Comparison of ENCODE assay signal across 8 mouse cellular contexts in the genomic region with DNA sequence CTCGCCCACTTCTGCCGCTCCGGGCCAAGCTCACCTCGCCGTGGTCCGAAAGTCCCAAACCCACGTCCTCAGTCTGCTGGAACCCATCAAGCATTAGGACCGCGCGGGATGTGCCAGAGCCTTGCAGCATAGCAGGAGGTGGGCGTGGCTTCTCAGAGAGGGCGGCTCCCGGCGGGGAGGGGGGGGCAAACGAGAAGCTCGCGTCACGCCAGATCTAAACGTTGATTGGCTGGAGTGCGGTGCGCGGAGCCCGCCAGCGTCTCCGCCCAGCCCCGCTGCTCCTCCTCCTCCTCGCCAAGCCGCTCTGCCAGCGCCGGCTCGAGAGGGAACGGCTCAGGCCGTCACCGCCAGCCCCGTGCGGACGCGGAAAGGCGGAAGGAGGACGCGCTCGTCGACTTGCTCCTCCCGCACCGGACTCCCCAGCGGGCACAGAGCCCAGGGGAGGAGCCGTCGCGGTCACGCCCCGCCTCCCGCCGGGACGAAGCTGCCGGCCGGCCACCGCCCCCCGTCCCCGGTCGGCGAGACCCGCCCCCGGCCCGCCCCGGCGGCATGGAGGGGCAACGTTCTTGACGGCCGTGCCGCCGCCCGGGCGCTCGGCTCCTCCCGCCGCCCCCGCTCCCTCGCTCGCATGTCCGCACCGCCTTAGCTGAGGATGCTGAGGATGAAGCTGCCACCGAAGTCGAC. TPM values are rescaled to one million over a fixed set of nuclear protein-coding genes. Genes with fewer than 3 reads are reported as not detected.
DNase-seq lines count a peak whose midpoint lies in the region; ATAC-seq and TF ChIP-seq lines count a peak whose summit lies in the region.

Gene Zcchc2 (plus strand): TSS at position 269 of the 684 bp plus-strand sequence.

- H3K4me1 ChIP-seq in hindbrain, embryonic 10.5 days (replicated peaks) = peaks cover 40% of the 10 kb centered on the region
- H3K4me1 ChIP-seq in lung, postnatal 0 days (ENCODE audit: insufficient read depth, low read depth, low read length) = peaks cover 14% of the 10 kb centered on the region; the same call in 1 of the 2 replicates

- no peak for TF ChIP-seq CTCF in lung, postnatal 0 days (IDR thresholded peaks at IDR 0.05)

- H3K4me2 ChIP-seq in lung, postnatal 0 days (replicated peaks; ENCODE audit: low read depth, low read length) = peak within 1 kb of the TSS; percentile 97

- peaks cover 15% of the 10 kb centered on the region for H3K27me3 ChIP-seq in hindbrain, embryonic 10.5 days (ENCODE audit: insufficient read depth, poor library complexity, severe bottlenecking)
- no peaks in the 10 kb centered on the region for H3K27me3 ChIP-seq in lung, postnatal 0 days (replicated peaks; ENCODE audit: insufficient read depth, low read length)

- peak within 1 kb of the TSS; percentile 92 for H3K27ac ChIP-seq in hindbrain, embryonic 10.5 days
- H3K27ac ChIP-seq in lung, postnatal 0 days (ENCODE audit: low read length) = peak within 1 kb of the TSS; percentile 94

- peak; percentile 84 for ATAC-seq in frontal cortex, adult (ENCODE audit: low TSS enrichment)
- peak; percentile 95 for ATAC-seq in lung, postnatal 0 days

- DNase-seq in MN1 (ENCODE audit: low spot score) = peak; percentile 99
- peak; percentile 99 for DNase-seq in cerebellum, adult 9-10 months
- peak; percentile 98 for DNase-seq in hindbrain, embryonic 10.5 days (ENCODE audit: low spot score)
- DNase-seq in layer of hippocampus, adult 9-11 months = peak; percentile 99
- DNase-seq in lung, postnatal 0 days (ENCODE audit: low spot score) = peak; percentile 99
- peak; percentile 97 for DNase-seq in ovary, postnatal 14 days (ENCODE audit: low spot score)
- peak; percentile 100 for DNase-seq in thymus, postnatal 14 days

- H3K36me3 ChIP-seq in hindbrain, embryonic 10.5 days = no peaks in the 10 kb centered on the region
- H3K36me3 ChIP-seq in lung, postnatal 0 days (ENCODE audit: insufficient read depth, low read length) = no peaks in the 10 kb centered on the region

- H3K4me3 ChIP-seq in hindbrain, embryonic 10.5 days = peak within 1 kb of the TSS; percentile 89
- peak within 1 kb of the TSS; percentile 82 for H3K4me3 ChIP-seq in lung, postnatal 0 days (ENCODE audit: low read depth, low read length)

- peak within 1 kb of the TSS; percentile 71 for H3K9ac ChIP-seq in lung, postnatal 0 days (replicated peaks; ENCODE audit: low read depth)

- no peaks in the 10 kb centered on the region for H3K9me3 ChIP-seq in hindbrain, embryonic 10.5 days
- H3K9me3 ChIP-seq in lung, postnatal 0 days (ENCODE audit: low read length) = no peaks in the 10 kb centered on the region

- under 1% methylated on average over 73 of the region's 83 CpGs for WGBS in hindbrain, embryonic 10.5 days
- WGBS in lung, postnatal 0 days = 0% methylated on average over 25 of the region's 83 CpGs

- no peak for TF ChIP-seq EP300 in lung, postnatal 0 days (IDR thresholded peaks at IDR 0.05)

RNA-seq across cellular contexts. Expression of gene Zcchc2, which starts in this region (rescaled TPM):
- 1.4 and 1.9 TPM in 2 replicates for polyA plus RNA-seq in hindbrain, embryonic 10.5 days (2016; fragmentation: Nextera tagmentation; extraction: Ambion mirVana)
- polyA plus RNA-seq in lung, postnatal 0 days (2015; fragmentation: Nextera tagmentation; extraction: Ambion mirVana) = 1.7 and 2.0 TPM in 2 replicates

Comparison
In these comparisons a context has a peak if more than half of its experiments do, and no peak if none do; other contexts are left out.
1. Peak in every context shown above with its lines: DNase-seq, ATAC-seq, H3K4me3 ChIP-seq and H3K27ac ChIP-seq.